Mouse (Mus musculus) heart, embryonic 16.5 days (tissue): ENCODE measurements around the gene Gm3233. TPM values are rescaled to one million over a fixed set of nuclear protein-coding genes. Genes with fewer than 3 reads are reported as not detected.
"Not testable (repeated sequence)": the region's sequence is repeated elsewhere in the genome, so short reads cannot be mapped to it uniquely, and the experiment has no call there.

ENCODE experiments used
- ATAC-seq: fragments of 200-750 bp; cut with Nextera tagmentation; replicated peaks from 2 replicates; pipeline ENCODE4 v1.8.0; 2017; ENCODE audit warnings: moderate number of reproducible peaks; ENCODE audit not compliant: insufficient read depth, low FRiP score; ENCODE audit errors: extremely low read depth
- H3K27ac ChIP-seq: fragments of 300-500 bp; sonication (generic); 2 replicates; pipeline ENCODE4 v1.5.1; 2014; ENCODE audit warnings: mild to moderate bottlenecking, low read length, control low read depth, moderate library complexity
- H3K27me3 ChIP-seq: fragments of 300-500 bp; sonication (generic); 2 replicates; pipeline ENCODE4 v1.6.1; 2014; ENCODE audit warnings: low read length, mixed read lengths; ENCODE audit not compliant: control insufficient read depth, insufficient read depth
- H3K36me3 ChIP-seq: fragments of 300-500 bp; sonication (generic); 2 replicates; pipeline ENCODE4 v1.6.1; 2014; ENCODE audit not compliant: control insufficient read depth, insufficient read depth
- H3K4me1 ChIP-seq: fragments of 300-500 bp; sonication (generic); 2 replicates; pipeline ENCODE4 v1.6.1; 2014; ENCODE audit warnings: low read length, mixed read lengths; ENCODE audit not compliant: control insufficient read depth, insufficient read depth
- H3K4me2 ChIP-seq: fragments of 300-500 bp; sonication (generic); 2 replicates; pipeline ENCODE4 v1.6.1; 2014; ENCODE audit warnings: low read depth, mild to moderate bottlenecking, control low read depth, low read length
- H3K4me3 ChIP-seq: fragments of 300-500 bp; sonication (generic); 2 replicates; pipeline ENCODE4 v1.5.1; 2014; ENCODE audit warnings: mild to moderate bottlenecking, control low read depth, low read length
- H3K9ac ChIP-seq: fragments of 300-500 bp; sonication (generic); 2 replicates; pipeline ENCODE4 v1.6.1; 2014; ENCODE audit warnings: low read length, control low read depth
- H3K9me3 ChIP-seq: fragments of 300-500 bp; sonication (generic); replicated peaks from 2 replicates; pipeline ENCODE4 v1.6.1; 2016; ENCODE audit warnings: low read length; ENCODE audit not compliant: control insufficient read depth
- WGBS: fragments of 180-500 bp; shearing (Covaris S2); extraction: QIAGEN DNeasy Blood & Tissue Kit; methylation state at CpG from one replicate; pipeline ENCODE4 v1.1.7; 2014; 5-methylcytosine and 5-hydroxymethylcytosine counted together
- polyA plus RNA-seq: library from polyadenylated mRNA; unstranded; fragments of >200 nt; fragmentation: Nextera tagmentation; extraction: Ambion mirVana; gene quantifications from 2 replicates; pipeline ENCODE4 v1.2.1, GENCODE M21; 2015

Gene Gm3233
- polyA plus RNA-seq: not detected in 2 replicates

DNA sequence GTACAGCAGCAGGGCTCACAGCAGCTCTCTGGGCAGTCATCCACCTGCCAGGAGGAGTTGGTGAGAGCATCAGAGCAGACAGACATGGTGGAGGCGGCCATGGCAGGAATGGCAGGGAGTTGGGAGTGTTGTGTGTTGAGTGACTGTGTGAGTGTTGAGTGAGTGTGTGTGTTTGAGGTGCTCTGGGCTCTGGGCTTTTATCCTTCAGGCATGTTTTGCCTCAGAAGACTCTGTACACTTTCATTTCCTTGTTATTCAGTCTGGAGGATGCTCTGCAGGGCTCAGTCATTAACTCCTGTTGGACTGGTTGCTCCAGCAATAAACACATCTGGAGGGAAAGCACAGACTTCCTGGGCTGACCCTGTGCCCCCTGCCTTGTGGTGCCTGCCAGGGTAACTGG lies at the start of gene Gm3233:
Gene Gm3233, minus strand, starts transcription at position 101 of the 400 bp plus-strand sequence.
- no CpG with 5 or more reads among the region's 1 CpGs for WGBS
- not testable (repeated sequence) for H3K9me3 ChIP-seq, H3K27ac ChIP-seq, H3K4me2 ChIP-seq, H3K4me3 ChIP-seq, H3K9ac ChIP-seq, H3K27me3 ChIP-seq, H3K4me1 ChIP-seq, H3K36me3 ChIP-seq, ATAC-seq

GRCm38 (mm10) chr10:77804095-77804494 lies 44.6 kb upstream of the Gm3233 start:
- Histone ChIP-seq H3K9ac (no peak overlapping the region), H3K4me2 (no peak overlapping the region), H3K9me3 (0 out of 2 replicates have a peak, but pooled peaks cover 2% of the 10 kb centered on the region), H3K36me3 (no peaks in the 10 kb centered on the region), H3K27ac (no peak overlapping the region), H3K4me1 (no peaks in the 10 kb centered on the region), H3K27me3 (no peaks in the 10 kb centered on the region), H3K4me3 (no peak overlapping the region)
- whole genome bisulfite sequencing: 59% methylated on average over 3 of the region's 3 CpGs
- no peak for ATAC-seq

DNA sequence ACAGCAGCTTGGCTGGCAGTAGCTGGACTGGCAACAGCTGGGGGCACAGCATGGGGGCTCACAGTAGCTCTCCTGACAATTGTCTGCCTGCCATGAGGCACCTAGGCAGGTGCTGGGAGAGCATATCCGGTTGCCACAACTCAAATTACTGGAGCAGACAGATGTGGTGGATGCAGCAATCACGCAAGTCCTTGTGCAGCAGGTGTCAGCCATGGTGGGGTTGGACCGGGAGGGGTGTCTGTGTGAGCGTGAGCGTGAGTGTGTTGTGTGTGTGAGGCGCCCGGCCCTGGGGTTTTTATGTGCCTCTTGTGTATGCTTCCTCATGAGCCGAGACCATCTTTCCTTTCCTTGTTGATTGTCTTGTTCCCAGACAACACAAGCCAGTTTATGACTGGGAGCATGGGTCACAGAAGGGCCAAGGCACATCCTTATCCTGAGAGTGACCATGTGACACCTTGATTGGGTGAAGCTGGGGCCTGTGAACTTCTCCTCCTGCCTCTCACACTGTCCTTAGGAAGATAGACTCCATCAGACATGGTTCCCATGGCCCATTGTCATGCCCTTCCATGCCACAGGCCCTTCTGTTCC lies 39.5 kb upstream of the Gm3233 start, which contains the start of gene Gm19668:
Gene Gm19668, minus strand, starts transcription at position 213 of the 588 bp plus-strand sequence.
- Histone ChIP-seq H3K27me3 (no peaks in the 10 kb centered on the region), H3K36me3 (no peaks in the 10 kb centered on the region), H3K4me3 (no peak within 1 kb of the TSS), H3K4me2 (no peak within 1 kb of the TSS), H3K9me3 (no peaks in the 10 kb centered on the region), H3K9ac (no peak within 1 kb of the TSS), H3K27ac (peak within 1 kb of the TSS; percentile 17), H3K4me1 (peaks cover 6% of the 10 kb centered on the region)
- WGBS: 65% methylated on average over 8 of the region's 8 CpGs
- ATAC-seq: no peak

GRCm38 (mm10) chr10:77798164-77798920 lies 38.9 kb upstream of the Gm3233 start:
- H3K36me3 ChIP-seq, H3K4me2 ChIP-seq, H3K4me1 ChIP-seq, H3K9me3 ChIP-seq, H3K27me3 ChIP-seq, H3K9ac ChIP-seq, ATAC-seq, H3K4me3 ChIP-seq: not testable (repeated sequence)
- H3K27ac ChIP-seq: peak overlapping the region; percentile 17
- 30% methylated on average over 3 of the region's 3 CpGs for WGBS

DNA sequence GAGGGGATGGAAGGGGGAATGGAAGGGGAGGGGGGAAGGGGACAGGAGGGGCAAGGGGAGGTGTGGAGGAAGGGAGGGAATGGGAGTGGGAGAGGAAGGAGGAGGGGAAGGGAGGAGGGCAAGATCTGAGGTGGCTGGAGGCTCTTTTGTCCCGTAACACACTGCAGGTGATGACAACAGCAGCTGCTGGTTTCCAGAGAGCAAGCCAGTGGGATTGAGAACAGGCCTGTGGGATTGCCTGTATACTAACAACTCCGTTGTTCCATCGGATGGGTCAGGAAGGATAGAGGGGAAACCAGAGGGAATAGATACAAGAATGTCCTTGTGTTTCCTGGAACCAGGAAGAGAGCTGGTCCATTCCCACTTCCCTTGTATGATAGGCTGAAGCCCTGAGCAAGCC lies 38.2 kb upstream of the Gm3233 start:
- H3K4me3 ChIP-seq: no peak overlapping the region
- no peaks in the 10 kb centered on the region for H3K9me3 ChIP-seq
- H3K27ac ChIP-seq: peak overlapping the region; percentile 17
- H3K9ac ChIP-seq: no peak overlapping the region
- no peak overlapping the region for H3K4me2 ChIP-seq
- no peaks in the 10 kb centered on the region for H3K27me3 ChIP-seq
- 6% methylated on average over 3 of the region's 3 CpGs for WGBS
- ATAC-seq: peak; percentile 56; the same call in 1 of the 2 replicates
- H3K4me1 ChIP-seq: peaks cover 6% of the 10 kb centered on the region
- no peaks in the 10 kb centered on the region for H3K36me3 ChIP-seq

DNA sequence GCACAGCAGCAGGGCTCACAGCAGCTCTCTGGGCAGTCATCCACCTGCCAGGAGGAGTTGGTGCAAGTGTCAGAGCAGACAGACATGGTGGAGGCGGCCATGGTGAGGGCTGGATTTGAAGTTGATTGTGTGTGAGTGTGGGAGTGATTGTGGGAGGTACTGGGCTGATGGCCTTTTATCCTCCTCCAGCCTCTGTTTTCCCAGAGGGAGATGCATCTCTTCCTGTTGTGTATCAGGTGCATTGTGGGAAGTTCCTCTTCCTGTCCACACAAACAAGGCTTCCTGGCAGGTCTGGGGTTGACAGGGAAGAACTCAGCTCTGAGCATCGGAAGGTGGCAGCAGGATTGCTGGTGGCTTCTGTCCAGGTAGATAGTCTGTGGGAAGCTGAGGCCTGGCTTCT lies 35.5 kb upstream of the Gm3233 start, which contains the start of gene Gm9639:
Gene Gm9639, minus strand, starts transcription at position 101 of the 400 bp plus-strand sequence.
- Histone ChIP-seq H3K9ac (no peak within 1 kb of the TSS), H3K4me1 (peaks cover 6% of the 10 kb centered on the region), H3K9me3 (no peaks in the 10 kb centered on the region), H3K4me2 (no peak within 1 kb of the TSS), H3K36me3 (no peaks in the 10 kb centered on the region), H3K4me3 (no peak within 1 kb of the TSS), H3K27ac (no peak within 1 kb of the TSS), H3K27me3 (no peaks in the 10 kb centered on the region)
- ATAC-seq: no peak
- WGBS: 51% methylated on average over 2 of the region's 2 CpGs

GRCm38 (mm10) chr10:77788621-77789020 lies 29.1 kb upstream of the Gm3233 start:
- no peaks in the 10 kb centered on the region for H3K9me3 ChIP-seq
- H3K27ac ChIP-seq: no peak overlapping the region
- H3K9ac ChIP-seq: no peak overlapping the region
- no peak overlapping the region for H3K4me3 ChIP-seq
- H3K4me1 ChIP-seq: no peaks in the 10 kb centered on the region
- H3K4me2 ChIP-seq: no peak overlapping the region
- ATAC-seq: no peak
- 81% methylated on average over 2 of the region's 2 CpGs for WGBS
- H3K27me3 ChIP-seq: no peaks in the 10 kb centered on the region
- H3K36me3 ChIP-seq: no peaks in the 10 kb centered on the region

GRCm38 (mm10) chr10:77787876-77788275 lies 28.4 kb upstream of the Gm3233 start, which contains the start of gene Gm7137:
Gm7137 (minus strand) TSS chr10:77788200.
- H3K27ac ChIP-seq, H3K4me1 ChIP-seq, H3K4me2 ChIP-seq, H3K36me3 ChIP-seq, H3K9me3 ChIP-seq, ATAC-seq, H3K9ac ChIP-seq, H3K27me3 ChIP-seq, H3K4me3 ChIP-seq: not testable (repeated sequence)
- WGBS: no CpG with 5 or more reads among the region's 1 CpGs

GRCm38 (mm10) chr10:77783396-77783795 lies 23.9 kb upstream of the Gm3233 start:
- ATAC-seq: peak; percentile 73
- not testable (repeated sequence) for H3K9ac ChIP-seq, H3K36me3 ChIP-seq, H3K4me3 ChIP-seq, H3K4me1 ChIP-seq, H3K27ac ChIP-seq, H3K4me2 ChIP-seq, H3K27me3 ChIP-seq, H3K9me3 ChIP-seq
- 45% methylated on average over 1 of the region's 3 CpGs for WGBS
